Mouse (Mus musculus): ENCODE results near the gene Birc3. TPM values are rescaled to one million over a fixed set of nuclear protein-coding genes. Genes with fewer than 3 reads are reported as not detected.

Birc3 gene
- polyA plus RNA-seq (2021): 12.9 TPM

DNA sequence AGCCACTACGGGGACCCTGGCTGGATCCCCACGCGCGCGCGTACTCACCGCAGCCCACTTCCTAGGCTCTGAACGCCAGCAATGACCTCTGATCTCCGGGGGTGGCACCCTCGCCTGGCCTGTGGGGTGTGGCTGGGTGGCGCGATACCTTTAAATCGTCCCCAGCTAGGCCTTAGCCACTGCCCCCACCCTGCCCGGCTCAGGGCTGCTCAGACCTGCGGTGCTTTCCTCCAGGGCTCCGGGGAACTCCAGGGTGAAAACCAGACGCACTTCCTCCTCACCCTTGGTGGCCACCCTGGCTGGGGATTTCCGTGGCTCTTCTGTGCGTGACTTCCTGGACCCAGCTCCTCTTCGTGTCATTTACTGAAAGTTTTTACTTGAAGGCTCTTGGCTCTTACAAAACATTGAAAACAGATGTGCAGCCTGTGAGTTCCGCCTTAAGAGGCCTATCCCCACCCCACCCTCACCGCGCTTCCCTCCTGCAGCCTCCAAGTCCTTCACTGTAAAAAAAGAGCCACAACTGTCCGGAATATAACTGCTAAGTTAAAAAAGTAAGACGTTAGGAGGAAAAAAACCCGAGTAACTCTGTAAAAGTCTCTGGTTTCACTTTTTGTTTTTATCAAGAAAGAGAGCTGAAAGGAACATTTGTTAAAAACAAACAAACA lies at the start of gene Birc3:
Gene Birc3 (minus strand): TSS at position 412 of the 665 bp plus-strand sequence.
- ChIA-PET POLR2A (interaction anchor here (0.9 to 1.9 kb wide), 2 partner anchors 9 to 36 kb away, joined by 3 to 5 read pairs; partner anchors contain the start of gene Birc2), CTCF (no interaction called here)
- H3K27me3 ChIP-seq: no peaks in the 10 kb centered on the region
- no peak for TF ChIP-seq CTCF (IDR thresholded peaks at IDR 0.05)
- peak; percentile 69 for DNase-seq (ENCODE audit: low read depth, low spot score)
- in situ Hi-C loops (cut with MboI; ENCODE audit: low pct_unique_long_range_greater_than_20kb): no loop called here
- ATAC-seq: peak; percentile 91

- no peaks in the 10 kb centered on the region for H3K27me3 ChIP-seq
- in situ Hi-C loops (cut with MboI; ENCODE audit: low pct_unique_long_range_greater_than_20kb): no loop called here
- ATAC-seq (no peak), DNase-seq (ENCODE audit: low read depth, low spot score) (no peak)
- POLR2A ChIA-PET: interaction anchor here (0.5 to 0.7 kb wide), 2 partner anchors 23 to 155 kb away, joined by 6 to 8 read pairs; no protein-coding TSS in a partner anchor
- no peak for TF ChIP-seq CTCF (IDR thresholded peaks at IDR 0.05)
- CTCF ChIA-PET: no interaction called here
Observed at GRCm38 (mm10) chr9:7914925-7915324, 41.9 kb upstream of the Birc3 start.

DNA sequence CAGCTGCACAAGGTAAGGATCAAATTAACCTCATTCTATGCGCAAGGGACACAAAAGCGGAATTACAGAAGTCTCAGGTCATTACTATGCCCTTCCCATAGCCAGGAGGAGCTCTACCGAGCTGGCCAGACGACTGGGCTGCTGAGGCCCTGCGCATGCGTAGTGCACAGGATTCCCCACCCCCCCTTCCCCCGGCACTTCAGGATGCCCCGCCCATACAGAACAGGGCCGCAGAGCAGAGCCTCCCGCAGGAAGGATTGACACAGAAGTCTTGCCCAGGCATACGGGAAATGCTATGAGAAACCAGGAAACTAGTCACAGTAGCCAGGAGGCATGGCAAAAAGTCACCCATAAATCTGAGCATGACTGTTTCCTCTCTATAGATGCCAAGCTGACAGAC lies 41.5 kb upstream of the Birc3 start:
- in situ Hi-C loops (cut with MboI; ENCODE audit: low pct_unique_long_range_greater_than_20kb): no loop called here
- no peak for TF ChIP-seq CTCF (IDR thresholded peaks at IDR 0.05)
- H3K27me3 ChIP-seq: no peaks in the 10 kb centered on the region
- ChIA-PET CTCF (interaction anchor here (0.9 kb wide), 1 partner anchor 11 kb away, joined by 3 read pairs; no protein-coding TSS in a partner anchor), POLR2A (interaction anchor here (0.5 kb wide), 1 partner anchor 156 kb away, joined by 6 read pairs; no protein-coding TSS in a partner anchor)
- no peak for ATAC-seq
- no peak for DNase-seq (ENCODE audit: low read depth, low spot score)

GRCm38 (mm10) chr9:7913953-7914352 lies 41.0 kb upstream of the Birc3 start:
- DNase-seq (ENCODE audit: low read depth, low spot score): no peak
- ChIA-PET POLR2A (no interaction called here), CTCF (interaction anchor here (0.9 kb wide), 1 partner anchor 10 kb away, joined by 3 read pairs; no protein-coding TSS in a partner anchor)
- ATAC-seq: no peak
- in situ Hi-C loops (cut with MboI; ENCODE audit: low pct_unique_long_range_greater_than_20kb): no loop called here
- H3K27me3 ChIP-seq: no peaks in the 10 kb centered on the region
- no peak for TF ChIP-seq CTCF (IDR thresholded peaks at IDR 0.05)

- H3K27me3 ChIP-seq: no peaks in the 10 kb centered on the region
- ChIA-PET CTCF (interaction anchor here (1.3 kb wide), 1 partner anchor 10 kb away, joined by 5 read pairs; no protein-coding TSS in a partner anchor), POLR2A (no interaction called here)
- DNase-seq (ENCODE audit: low read depth, low spot score) (no peak), ATAC-seq (no peak)
- in situ Hi-C loops (cut with MboI; ENCODE audit: low pct_unique_long_range_greater_than_20kb): loop anchor here (10.0 kb wide), 1 partner anchor 297 kb away; no protein-coding TSS in a partner anchor
- peak; percentile 33 for TF ChIP-seq CTCF (IDR thresholded peaks at IDR 0.05)
Observed at GRCm38 (mm10) chr9:7907351-7907985, 34.5 kb upstream of the Birc3 start.

GRCm38 (mm10) chr9:7906564-7906963 lies 33.6 kb upstream of the Birc3 start:
- ChIA-PET POLR2A (no interaction called here), CTCF (interaction anchor here (1.3 kb wide), 1 partner anchor 11 kb away, joined by 5 read pairs; no protein-coding TSS in a partner anchor)
- no peaks in the 10 kb centered on the region for H3K27me3 ChIP-seq
- DNase-seq (ENCODE audit: low read depth, low spot score) (no peak), ATAC-seq (no peak)
- in situ Hi-C loops (cut with MboI; ENCODE audit: low pct_unique_long_range_greater_than_20kb): loop anchor here (10.0 kb wide), 1 partner anchor 298 kb away; no protein-coding TSS in a partner anchor
- TF ChIP-seq CTCF (IDR thresholded peaks at IDR 0.05): no peak

- DNase-seq (ENCODE audit: low read depth, low spot score) (no peak), ATAC-seq (no peak)
- in situ Hi-C loops (cut with MboI; ENCODE audit: low pct_unique_long_range_greater_than_20kb): loop anchor here (10.0 kb wide), 1 partner anchor 301 kb away; no protein-coding TSS in a partner anchor
- CTCF ChIA-PET: interaction anchor here (0.6 to 1.7 kb wide), 3 partner anchors 9 to 26 kb away, joined by 3 to 4 read pairs (median 3); no protein-coding TSS in a partner anchor
- no peaks in the 10 kb centered on the region for H3K27me3 ChIP-seq
- TF ChIP-seq CTCF (IDR thresholded peaks at IDR 0.05): no peak
- POLR2A ChIA-PET: no interaction called here
Observed at GRCm38 (mm10) chr9:7903825-7904224, 30.8 kb upstream of the Birc3 start.

DNA sequence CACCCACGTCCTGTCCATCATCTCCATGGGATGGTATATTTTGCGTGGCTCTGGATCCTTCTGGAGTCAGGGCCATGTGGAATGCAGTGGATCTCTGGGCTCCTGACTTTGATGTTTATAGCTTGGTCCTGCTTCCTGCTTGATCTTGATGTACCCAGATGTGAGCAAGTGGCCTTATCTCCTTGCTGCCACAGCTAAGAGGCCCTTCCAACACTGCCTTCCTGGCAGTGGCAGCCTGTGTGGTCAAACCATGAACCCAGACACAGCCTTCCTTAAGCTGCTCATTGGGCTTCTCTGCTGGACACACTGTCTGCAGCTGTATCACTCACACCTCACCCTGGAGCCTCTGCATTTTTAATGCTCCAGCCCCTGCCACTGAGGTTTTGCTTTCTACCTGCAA lies 30.3 kb upstream of the Birc3 start:
- H3K27me3 ChIP-seq: no peaks in the 10 kb centered on the region
- ATAC-seq (no peak), DNase-seq (ENCODE audit: low read depth, low spot score) (no peak)
- in situ Hi-C loops (cut with MboI; ENCODE audit: low pct_unique_long_range_greater_than_20kb): loop anchor here (10.0 kb wide), 1 partner anchor 302 kb away; no protein-coding TSS in a partner anchor
- no peak for TF ChIP-seq CTCF (IDR thresholded peaks at IDR 0.05)
- ChIA-PET POLR2A (no interaction called here), CTCF (interaction anchor here (1.1 to 1.7 kb wide), 4 partner anchors 9 to 300 kb away, joined by 3 to 4 read pairs (median 3); no protein-coding TSS in a partner anchor)

DNA sequence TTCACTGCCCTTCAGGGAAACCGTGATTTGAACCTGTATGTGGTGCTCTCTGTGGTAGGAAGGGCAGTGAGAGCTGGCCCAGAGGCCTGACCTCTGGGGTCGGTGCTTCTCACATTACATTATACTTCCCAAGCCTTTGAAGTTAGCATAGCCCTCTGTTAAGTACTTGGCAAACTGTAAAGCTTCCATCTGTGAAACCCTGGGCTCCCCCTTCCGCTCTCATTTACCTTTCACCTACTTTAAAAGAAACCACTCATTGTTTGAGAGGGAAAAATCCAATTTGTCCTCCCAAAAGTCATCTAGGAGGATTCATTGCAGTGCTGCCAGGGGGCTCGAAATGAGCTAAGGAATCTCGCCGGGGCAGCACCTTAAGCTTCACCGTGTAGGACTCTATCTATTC lies 29.3 kb upstream of the Birc3 start:
- peak; percentile 37 for ATAC-seq
- H3K27me3 ChIP-seq: no peaks in the 10 kb centered on the region
- TF ChIP-seq CTCF (IDR thresholded peaks at IDR 0.05): no peak
- in situ Hi-C loops (cut with MboI; ENCODE audit: low pct_unique_long_range_greater_than_20kb): loop anchor here (10.0 kb wide), 1 partner anchor 302 kb away; no protein-coding TSS in a partner anchor
- DNase-seq (ENCODE audit: low read depth, low spot score): peak; percentile 46
- ChIA-PET CTCF (interaction anchor here (1.0 to 1.6 kb wide), 3 partner anchors 47 to 299 kb away, joined by 3 to 4 read pairs (median 3); no protein-coding TSS in a partner anchor), POLR2A (no interaction called here)

DNA sequence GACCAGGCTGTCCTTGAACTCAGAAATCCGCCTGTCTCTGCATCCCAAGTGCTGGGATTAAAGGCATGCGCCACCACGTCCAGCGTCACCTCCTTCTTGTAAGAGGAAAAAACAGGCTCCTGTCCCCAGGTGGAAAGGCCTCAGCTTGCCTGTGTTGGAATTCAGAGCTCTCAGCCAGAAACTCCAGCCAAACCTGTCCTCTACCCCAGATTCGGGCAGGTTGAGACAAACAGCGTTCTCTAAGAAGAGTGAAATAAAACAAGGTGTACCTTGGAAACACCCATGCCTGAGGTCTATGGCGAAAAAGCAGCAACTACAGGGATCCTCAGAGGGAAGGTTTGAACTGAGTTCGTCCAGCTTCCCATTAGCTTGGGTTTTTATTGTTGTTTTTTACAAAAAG lies 28.0 kb upstream of the Birc3 start:
- DNase-seq (ENCODE audit: low read depth, low spot score) (no peak), ATAC-seq (no peak)
- no peak for TF ChIP-seq CTCF (IDR thresholded peaks at IDR 0.05)
- CTCF ChIA-PET: interaction anchor here (1.5 kb wide), 1 partner anchor 297 kb away, joined by 4 read pairs; no protein-coding TSS in a partner anchor
- H3K27me3 ChIP-seq: no peaks in the 10 kb centered on the region
- in situ Hi-C loops (cut with MboI; ENCODE audit: low pct_unique_long_range_greater_than_20kb): loop anchor here (10.0 kb wide), 1 partner anchor 304 kb away; no protein-coding TSS in a partner anchor
- POLR2A ChIA-PET: no interaction called here
